Mouse (Mus musculus) c-Kit-negative CD71-positive TER-119-positive erythroid progenitor cells, embryonic 14.5 days (primary cell): ENCODE measurements around the gene Fbxo28.
"Not testable (repeated sequence)": the region's sequence is repeated elsewhere in the genome, so short reads cannot be mapped to it uniquely, and the experiment has no call there.

Source experiments
- DNase-seq: peaks from one replicate; pipeline ENCODE4 v3.0.0-alpha.2; 2013; ENCODE audit warnings: low read depth, low spot score

Gene Fbxo28

GRCm38 (mm10) chr1:182341993-182342392, 564 bp upstream of the Fbxo28 start:
- no peak for DNase-seq

DNA sequence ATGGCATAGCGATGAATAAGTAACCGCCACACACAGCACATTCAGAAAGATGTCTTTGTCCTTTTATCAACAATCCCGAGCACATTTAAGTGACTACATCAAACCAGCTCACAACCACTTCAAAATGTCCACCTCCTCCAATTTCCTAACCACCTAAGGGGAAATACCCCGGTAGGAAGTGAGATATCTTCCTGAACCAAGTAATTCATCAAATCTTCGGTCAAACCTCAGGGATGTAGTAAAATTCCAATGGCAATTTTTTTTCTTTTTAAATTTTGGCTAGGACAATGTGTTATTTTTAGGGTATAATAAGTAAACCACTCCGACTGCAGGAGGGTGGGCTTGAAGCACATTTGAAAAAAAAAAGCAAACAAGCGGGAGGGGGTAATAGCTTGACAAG, 1.1 kb downstream of the Fbxo28 start:
- DNase-seq = no peak

DNA sequence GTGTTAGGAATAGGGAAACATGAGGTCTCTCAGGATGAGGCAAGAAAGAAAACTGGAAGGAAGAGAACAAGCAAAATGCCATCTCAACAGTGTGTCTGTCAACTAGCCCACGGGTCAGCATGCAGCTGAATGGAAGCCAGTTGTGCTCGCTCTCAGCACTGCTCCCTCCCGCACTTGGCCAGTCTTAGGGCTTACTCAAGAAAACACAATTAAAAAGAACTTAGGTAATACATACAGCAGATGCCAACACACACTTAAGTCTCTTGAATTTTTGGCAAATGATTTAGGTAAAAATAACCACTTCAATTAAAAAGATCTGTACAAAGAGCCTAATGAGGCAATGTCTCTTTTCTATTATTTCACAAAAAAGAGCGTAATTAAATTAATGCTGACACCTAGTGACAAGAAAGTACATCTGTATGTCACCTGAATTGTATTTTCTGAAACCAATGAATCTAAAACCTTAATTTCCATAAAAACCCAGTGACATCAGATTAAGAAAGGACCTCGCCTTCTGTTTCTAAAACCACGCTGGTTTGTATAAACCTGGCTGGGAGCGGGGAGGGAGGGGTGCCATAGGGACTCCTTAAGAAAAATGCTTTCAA, 2.4 kb downstream of the Fbxo28 start:
- no peak for DNase-seq

DNA sequence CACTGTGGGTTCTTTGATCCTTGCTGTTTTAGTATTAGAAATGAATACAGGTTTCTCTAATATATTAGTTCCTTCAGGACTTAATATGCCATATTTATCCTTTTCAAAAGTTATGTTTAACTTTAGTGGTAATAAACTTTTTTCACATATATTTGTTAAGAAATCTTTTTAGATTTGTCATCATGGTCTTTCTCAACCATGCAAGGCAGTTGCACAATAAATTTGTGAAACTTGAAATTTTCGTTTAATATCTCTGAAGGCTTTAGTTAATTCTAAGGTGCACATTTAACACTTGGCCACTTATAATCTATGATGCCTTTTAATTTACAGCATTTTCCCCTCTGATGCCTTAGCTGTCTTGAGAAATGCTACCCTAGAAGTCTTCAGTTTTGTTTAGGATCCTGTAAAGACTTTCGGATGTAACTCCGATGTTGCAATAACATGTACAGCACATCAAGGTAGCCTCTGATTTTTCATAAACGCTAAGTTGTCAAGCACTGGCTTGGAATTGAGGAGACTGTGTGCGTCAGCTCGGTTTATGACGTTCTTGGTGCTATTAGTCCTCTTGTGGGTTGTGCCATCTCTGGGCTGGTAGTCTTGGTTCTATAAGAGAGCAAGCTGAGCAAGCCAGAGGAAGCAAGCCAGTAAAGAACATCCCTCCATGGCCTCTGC, 7.5 kb downstream of the Fbxo28 start:
- no peak for DNase-seq

- no peak for DNase-seq
Measured at GRCm38 (mm10) chr1:182332090-182333034, 9.1 kb downstream of the Fbxo28 start.

DNA sequence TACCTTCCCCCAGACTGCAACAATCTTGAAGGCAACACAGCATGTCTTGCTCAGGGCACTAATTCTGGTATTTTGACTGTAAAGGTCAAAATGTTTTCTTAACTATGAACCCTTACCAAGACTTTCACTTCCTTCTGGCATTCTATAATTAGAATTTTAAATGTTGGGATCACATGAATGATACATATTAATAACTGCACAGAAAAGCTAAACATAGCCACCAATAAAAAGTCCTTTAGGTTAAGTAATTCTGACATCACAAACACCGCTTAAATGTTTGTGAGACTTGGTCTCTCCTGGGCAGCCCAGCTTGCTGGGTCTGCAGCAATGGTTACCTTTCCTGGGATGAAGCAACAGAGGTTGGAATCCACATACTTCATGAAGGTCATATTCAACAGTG, 15.5 kb downstream of the Fbxo28 start:
- no peak for DNase-seq

- no peak for DNase-seq
Measured at GRCm38 (mm10) chr1:182324552-182324951, 16.9 kb downstream of the Fbxo28 start.

- no peak for DNase-seq
Measured at GRCm38 (mm10) chr1:182323139-182323538, 18.3 kb downstream of the Fbxo28 start.

DNA sequence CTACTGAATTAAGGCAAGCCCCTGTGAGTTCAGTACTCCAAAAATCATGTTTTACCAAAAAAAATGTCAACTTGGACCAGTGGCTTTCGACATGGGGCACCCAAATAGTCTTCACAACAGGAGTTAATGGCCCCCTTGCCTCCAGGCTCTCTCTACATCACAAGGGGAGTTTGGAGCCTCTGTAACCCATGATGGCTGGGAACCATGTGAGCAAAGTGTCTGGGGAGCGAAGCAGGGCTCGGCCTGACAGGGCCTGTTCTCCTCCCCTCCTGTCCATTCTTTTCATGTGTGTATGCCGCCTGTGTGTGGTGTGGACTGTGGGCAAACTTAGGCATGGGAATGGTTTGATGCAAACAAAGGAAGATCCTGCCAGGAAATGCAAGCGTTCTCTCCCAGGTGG, 27.2 kb downstream of the Fbxo28 start:
- DNase-seq = no peak

DNA sequence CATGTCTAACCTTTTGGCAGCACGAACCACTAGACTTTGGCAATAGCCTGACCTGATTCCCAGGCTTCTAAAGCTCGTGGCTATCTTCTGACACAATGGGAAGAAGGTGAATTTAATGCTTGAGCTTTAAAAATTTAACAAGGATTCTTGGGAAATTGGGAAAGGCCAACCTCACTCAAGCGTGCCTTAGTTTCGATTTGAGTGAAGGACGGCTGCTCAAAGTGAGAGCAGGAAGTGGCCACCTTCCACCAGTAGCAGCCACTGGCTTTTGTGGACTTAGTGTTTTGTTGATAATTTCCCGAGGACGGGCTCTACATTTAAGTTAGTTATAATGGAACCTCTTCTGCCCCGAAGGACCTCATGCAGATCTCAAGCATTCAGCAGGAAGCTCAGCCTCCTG, 28.2 kb downstream of the Fbxo28 start:
- DNase-seq = no peak

DNA sequence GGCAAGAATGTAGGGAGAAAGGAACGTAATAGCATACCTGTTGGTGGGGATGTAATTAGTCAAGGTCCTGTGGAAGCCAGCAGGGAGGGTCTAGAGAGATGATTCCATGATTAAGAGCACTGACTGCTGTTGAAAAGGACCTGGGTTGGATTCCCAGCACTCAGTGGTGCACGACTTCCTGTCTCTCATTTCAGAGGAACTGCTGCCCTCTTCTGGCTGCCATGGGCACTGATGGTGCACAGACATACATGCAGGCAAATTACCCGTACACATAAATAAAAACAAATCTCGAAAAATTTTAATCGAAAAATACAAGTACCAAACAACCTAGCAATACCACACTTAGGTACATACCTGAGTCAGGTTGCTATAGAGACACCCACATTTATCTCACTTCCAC, 30.1 kb downstream of the Fbxo28 start:
- DNase-seq = no peak

GRCm38 (mm10) chr1:182310316-182310715, 31.1 kb downstream of the Fbxo28 start:
- DNase-seq = no peak

DNA sequence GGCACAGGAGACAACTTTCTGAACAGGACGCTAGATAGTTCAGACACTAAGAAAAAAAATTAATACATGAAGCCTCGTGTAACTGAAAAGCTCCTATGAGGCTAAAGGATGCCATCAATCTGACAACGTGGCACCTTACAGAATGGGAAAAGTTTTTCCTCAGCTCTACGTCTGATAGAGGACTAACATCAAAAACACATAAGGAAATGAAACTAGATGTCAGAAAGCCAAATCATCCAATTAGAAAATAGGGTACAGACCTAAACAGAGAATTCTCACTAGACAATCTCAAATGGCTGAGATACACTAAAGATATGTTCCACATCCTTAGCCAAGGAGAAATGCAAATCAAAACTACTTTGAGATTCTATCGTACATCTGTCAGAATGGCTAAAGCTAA, 32.0 kb downstream of the Fbxo28 start:
- no peak for DNase-seq

DNA sequence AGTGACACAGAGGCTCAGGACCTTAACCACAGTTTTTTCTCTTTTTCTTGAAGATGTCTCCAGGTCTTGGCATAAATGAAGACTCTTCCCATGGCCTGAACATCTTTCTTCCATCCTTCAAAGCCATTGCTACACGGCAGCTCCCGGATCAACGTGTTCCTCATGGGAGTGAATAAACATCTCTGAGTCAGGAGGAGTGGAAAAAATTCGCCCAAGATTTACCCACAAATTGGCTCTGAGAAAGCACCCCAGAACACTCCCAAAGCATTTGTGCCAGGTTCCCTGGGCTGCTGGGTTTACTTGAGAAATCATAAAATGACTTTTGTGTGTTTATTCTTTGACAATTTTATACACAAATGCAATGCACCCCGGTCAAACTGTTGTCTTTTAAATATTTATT, 38.5 kb downstream of the Fbxo28 start:
- DNase-seq = no peak

DNA sequence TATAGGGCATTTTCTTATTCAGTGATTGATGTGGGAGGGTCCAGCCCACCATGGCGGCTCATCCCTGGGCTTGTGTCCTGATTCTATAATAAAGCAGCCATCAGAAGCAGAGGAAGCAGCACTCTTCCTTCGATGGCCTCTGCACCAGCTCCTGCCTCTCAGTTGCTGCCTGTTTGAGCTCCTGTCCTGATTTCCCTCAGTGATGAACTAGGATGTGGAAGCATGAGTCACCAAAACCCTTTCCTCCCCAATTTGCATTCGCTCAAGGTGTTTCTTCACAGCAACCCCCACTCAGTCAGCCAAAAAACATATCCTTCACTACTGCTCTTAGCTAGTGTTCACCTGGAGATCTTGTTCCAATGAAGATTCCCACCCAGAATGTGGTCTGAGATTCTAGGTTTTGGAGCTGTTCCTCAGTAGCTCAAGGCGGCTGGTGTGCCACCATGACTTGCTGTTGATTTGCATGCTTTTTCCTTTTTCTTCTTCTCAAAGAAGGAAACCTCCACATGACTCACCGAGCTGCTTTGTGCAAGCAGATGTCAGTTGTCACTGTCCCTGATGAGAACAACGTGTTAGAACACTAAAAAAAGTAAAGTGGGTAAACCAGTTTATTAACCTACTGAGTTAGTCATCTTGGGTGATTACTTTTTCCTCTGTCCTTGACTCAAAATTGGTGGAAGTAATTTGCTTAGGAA, 39.1 kb downstream of the Fbxo28 start:
- DNase-seq = no peak

- DNase-seq = no peak
Measured at GRCm38 (mm10) chr1:182297821-182298220, 43.6 kb downstream of the Fbxo28 start.

- DNase-seq = no peak
Measured at GRCm38 (mm10) chr1:182297246-182297645, 44.2 kb downstream of the Fbxo28 start.

DNA sequence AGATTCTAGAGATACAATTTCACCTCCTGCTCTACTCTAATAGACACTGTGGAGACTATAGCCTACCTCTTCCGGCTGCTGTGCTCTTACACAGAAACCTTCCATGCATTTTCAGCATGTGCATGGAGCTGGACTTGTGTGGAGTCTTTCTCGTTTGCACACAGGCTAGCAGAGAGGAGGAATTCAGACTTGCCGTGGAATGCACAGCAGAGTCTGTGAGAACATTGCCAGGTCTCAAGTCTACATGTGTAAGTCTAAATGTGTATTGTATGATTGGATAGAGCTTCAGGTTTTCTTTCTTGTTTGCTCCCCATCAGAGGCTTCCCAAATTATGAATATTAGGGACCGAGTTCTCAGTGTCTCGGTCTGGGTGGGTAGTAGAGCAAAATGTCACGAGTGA, 44.6 kb downstream of the Fbxo28 start:
- DNase-seq = no peak

GRCm38 (mm10) chr1:182296141-182296540, 45.3 kb downstream of the Fbxo28 start:
- no peak for DNase-seq

GRCm38 (mm10) chr1:182292291-182292690, 49.1 kb downstream of the Fbxo28 start:
- no peak for DNase-seq

GRCm38 (mm10) chr1:182290741-182291140, 50.7 kb downstream of the Fbxo28 start:
- not testable (repeated sequence) for DNase-seq

DNA sequence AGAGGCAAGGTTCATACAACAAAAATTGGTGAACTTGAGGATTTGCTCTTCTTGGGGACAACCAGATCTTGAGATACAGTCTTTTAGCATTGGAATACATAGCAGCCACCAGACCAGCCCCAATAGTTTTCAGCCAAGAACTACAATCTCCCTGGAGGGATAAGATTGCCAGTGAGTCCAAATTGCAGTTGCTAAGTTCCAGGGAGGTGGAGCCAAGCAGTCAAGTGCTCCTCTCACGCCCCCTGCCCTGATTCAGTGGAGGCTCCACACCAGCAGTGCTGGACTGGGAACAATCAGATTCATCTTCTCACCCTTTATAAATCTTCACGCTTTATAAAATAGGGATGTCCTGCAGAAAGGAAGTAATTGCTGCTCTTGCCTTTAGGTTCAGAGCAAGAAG, 51.6 kb downstream of the Fbxo28 start:
- no peak for DNase-seq
